Mouse (Mus musculus): ENCODE measurements around the gene Mgme1. TPM values are rescaled to one million over a fixed set of nuclear protein-coding genes. Genes with fewer than 3 reads are reported as not detected.
A peak's percentile ranks its signal among the peaks of the same experiment; 100 is the strongest.

Mgme1 gene
- 19.7 and 22.6 TPM in 2 replicates for polyA plus RNA-seq (2015; fragmentation: Nextera tagmentation; extraction: Ambion mirVana)

DNA sequence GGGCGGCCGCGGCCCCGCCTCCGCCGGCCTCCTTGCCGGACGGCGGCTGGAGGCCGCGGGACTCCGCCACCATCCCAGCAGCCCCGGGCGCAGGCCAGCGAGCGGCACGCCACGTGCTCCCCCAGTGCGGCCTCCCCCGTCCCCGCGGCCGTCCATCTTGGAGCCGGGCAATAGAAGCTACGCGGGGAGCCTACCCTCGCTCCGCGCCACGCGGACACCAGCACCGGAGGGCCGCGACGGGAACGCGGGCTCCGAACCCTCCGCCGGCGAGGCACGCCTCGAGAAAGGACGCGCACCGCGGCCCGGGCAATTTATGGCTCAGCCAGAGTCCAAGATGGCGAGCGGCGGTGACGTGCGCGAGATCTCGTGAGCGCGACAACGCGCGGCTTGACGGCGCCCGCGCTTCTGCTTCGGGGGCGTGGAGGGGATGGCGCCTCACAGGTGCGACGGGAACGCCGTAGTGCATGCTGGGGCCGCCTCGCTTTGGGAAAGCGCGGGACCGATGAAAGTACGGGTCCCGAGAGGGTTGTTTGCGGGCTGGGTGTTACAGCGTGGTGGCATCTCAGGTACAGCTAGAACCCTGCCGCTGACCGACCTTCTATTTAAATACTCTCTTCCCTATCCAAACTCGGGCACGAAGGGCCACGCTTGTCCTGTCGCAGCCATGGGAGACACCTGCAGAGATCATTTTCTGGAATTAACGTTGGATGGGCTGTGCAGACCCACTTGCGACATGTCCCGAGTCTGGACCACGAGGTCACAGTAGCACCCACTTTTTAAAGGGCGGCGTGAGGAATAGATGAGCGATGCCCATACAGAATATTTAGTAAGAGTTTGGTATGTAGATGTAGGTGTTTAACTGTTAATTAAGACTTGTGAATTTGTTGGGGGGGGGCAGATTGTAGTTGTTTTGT lies at the start of gene Mgme1, which contains the start of gene Snx5:
TSS of gene Mgme1 (plus strand) at position 157 of the 914 bp plus-strand sequence.
TSS of gene Snx5 (minus strand) at position 400 of the 914 bp plus-strand sequence.
- under 1% methylated on average over 91 of the region's 93 CpGs for whole genome bisulfite sequencing
- Histone ChIP-seq H3K9ac (peak within 1 kb of the TSS; percentile 97), H3K9me3 (no peaks in the 10 kb centered on the region), H3K4me3 (peak within 1 kb of the TSS; percentile 77), H3K4me1 (peaks cover 50% of the 10 kb centered on the region), H3K27ac (peak within 1 kb of the TSS; percentile 96), H3K4me2 (replicated peaks) (peak within 1 kb of the TSS; percentile 75), H3K36me3 (peaks cover 16% of the 10 kb centered on the region; the same call in 1 of the 2 replicates), H3K27me3 (no peaks in the 10 kb centered on the region)
- ATAC-seq (ENCODE audit: low FRiP score, low read depth): peak; percentile 97

DNA sequence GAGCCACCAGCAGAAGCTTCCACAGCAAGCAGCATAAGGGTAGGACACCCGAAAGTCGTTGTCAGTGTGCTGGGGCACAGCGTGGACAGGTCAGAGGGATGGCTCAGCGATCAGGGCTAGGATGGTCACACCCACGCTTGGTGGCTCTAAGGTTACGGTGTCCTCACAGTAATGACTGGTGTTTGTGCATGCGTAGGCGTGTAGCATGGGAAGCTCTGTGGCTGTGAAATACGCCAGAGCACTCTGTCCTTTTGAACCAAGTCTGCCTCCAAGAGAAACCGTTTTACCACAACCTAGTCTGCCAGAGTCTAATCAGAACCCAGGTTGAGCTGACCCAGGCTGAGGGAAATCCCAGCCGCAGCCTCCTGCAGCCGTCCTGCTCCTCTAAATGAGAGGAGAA lies 46.1 kb upstream of the Mgme1 start:
- H3K9ac ChIP-seq: no peak overlapping the region
- H3K27me3 ChIP-seq: no peaks in the 10 kb centered on the region
- peaks cover 9% of the 10 kb centered on the region for H3K4me1 ChIP-seq
- 45% methylated on average over 12 of the region's 12 CpGs for WGBS
- peaks cover 6% of the 10 kb centered on the region; the same call in 1 of the 2 replicates for H3K9me3 ChIP-seq
- peak overlapping the region; percentile 31 for H3K4me2 ChIP-seq (replicated peaks)
- 0 out of 2 replicates have a peak overlapping the region, but pooled peaks have one; percentile 28 for H3K27ac ChIP-seq
- no peak overlapping the region for H3K4me3 ChIP-seq
- ATAC-seq (ENCODE audit: low FRiP score, low read depth): no peak
- H3K36me3 ChIP-seq: no peaks in the 10 kb centered on the region

DNA sequence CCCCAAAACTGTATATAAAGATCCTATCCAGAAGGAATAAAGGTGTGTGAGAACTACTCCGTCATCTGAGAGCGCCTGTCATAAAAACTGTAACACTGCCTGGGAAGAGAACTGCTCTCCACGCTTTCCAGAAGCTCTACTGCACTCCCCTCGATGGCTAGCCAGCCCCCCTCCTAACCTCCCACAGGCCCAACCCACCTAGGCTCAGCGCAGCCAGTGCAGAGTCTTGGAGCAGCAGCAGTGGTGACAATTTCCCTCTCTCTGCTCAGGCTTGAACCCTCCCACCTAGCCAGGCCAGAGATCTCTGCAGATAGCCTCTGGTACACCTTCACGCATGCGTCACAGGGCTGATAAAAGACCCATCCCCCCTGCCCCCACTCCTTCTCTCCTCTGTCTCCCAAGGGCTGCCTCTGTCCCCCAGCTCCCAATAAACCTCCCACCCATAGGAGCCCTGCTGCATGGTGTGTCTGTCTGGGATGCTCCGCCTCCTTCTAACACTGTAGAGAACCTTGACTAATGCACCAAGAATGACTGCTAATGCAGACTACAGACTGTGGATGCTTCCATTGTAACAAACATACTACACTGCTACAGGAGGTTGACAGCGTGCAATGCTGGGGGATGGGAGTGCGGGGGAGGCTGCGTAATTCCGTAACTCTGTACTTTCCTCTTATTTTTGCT lies 43.4 kb upstream of the Mgme1 start:
- H3K4me3 ChIP-seq: no peak overlapping the region
- no peaks in the 10 kb centered on the region for H3K27me3 ChIP-seq
- no peak overlapping the region for H3K4me2 ChIP-seq (replicated peaks)
- H3K9ac ChIP-seq: no peak overlapping the region
- 81% methylated on average over 12 of the region's 12 CpGs for WGBS
- no peak overlapping the region for H3K27ac ChIP-seq
- H3K36me3 ChIP-seq: no peaks in the 10 kb centered on the region
- ATAC-seq (ENCODE audit: low FRiP score, low read depth): no peak
- peaks cover 4% of the 10 kb centered on the region; the same call in 1 of the 2 replicates for H3K9me3 ChIP-seq
- H3K4me1 ChIP-seq: peaks cover 11% of the 10 kb centered on the region

DNA sequence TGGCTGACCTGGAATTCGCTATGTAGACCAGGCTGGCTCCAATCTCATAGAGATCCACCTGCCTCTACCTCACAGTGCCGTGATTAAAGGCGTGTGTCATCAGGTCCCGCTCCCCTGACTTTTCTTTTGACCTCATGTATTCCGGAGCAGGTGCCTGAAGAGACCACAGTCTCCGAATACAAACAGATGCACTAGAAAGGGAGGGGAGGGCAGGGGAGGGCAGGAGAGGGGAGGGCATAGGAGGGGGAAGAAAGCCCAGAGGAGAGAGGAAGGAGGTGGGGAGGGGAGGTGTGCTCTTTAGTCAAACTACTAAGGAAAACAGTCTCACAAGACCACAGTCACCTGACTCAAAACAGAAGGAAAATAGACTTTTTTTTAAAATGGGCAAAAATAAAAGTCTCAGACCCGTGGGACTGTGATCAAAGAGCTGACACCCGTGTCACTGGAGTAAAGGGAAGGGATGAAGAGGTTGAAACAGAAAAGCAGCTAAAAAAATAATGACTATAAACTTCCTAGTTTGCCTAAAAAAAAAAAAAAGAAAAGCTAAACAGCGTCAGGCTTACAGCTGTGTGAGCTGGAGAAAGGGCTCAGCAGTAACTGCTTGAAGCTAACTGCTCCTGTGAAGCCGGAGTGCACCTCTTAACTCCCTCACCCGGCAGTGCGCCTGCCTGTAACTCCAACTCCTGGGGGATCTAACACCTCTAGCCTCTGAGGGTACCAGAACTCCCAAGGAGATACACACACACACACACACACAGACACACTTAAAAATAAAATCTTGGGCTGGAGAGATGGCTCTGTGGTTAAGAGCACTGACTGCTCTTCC lies 41.7 kb upstream of the Mgme1 start:
- H3K9me3 ChIP-seq: peaks cover 4% of the 10 kb centered on the region; the same call in 1 of the 2 replicates
- 68% methylated on average over 12 of the region's 12 CpGs for WGBS
- no peak for ATAC-seq (ENCODE audit: low FRiP score, low read depth)

DNA sequence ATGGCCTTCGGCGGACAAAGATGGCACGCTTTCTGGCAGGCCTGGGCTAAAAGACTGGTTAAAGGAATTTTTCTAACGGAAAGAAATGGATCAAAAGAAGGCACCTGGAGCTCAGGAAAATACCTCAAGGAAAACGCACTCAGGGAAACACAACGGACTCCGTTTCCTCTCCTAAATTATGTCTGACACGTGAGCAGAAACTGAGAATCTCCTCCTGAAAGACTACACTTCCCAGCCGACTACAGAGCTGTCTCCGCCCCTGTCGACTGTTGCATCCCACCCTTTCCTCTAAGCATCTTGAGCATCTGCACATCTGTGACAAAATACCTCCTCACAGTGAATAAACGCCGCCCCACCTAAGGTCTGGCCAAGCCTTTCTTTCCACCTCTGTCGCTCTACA lies 40.8 kb upstream of the Mgme1 start:
- Histone ChIP-seq H3K9ac (no peak overlapping the region), H3K9me3 (peaks cover 4% of the 10 kb centered on the region; the same call in 1 of the 2 replicates), H3K36me3 (no peaks in the 10 kb centered on the region), H3K4me3 (no peak overlapping the region), H3K4me1 (peaks cover 4% of the 10 kb centered on the region), H3K27ac (no peak overlapping the region), H3K27me3 (no peaks in the 10 kb centered on the region), H3K4me2 (replicated peaks) (no peak overlapping the region)
- WGBS: 80% methylated on average over 14 of the region's 14 CpGs
- no peak for ATAC-seq (ENCODE audit: low FRiP score, low read depth)

More for the DNA sequence above, 41.7 kb upstream of the Mgme1 start:
- H3K4me1 ChIP-seq: peaks cover 11% of the 10 kb centered on the region
- H3K36me3 ChIP-seq: no peaks in the 10 kb centered on the region
- no peaks in the 10 kb centered on the region for H3K27me3 ChIP-seq
- H3K27ac ChIP-seq: no peak overlapping the region
- H3K9ac ChIP-seq: no peak overlapping the region
- no peak overlapping the region for H3K4me2 ChIP-seq (replicated peaks)
- no peak overlapping the region for H3K4me3 ChIP-seq

DNA sequence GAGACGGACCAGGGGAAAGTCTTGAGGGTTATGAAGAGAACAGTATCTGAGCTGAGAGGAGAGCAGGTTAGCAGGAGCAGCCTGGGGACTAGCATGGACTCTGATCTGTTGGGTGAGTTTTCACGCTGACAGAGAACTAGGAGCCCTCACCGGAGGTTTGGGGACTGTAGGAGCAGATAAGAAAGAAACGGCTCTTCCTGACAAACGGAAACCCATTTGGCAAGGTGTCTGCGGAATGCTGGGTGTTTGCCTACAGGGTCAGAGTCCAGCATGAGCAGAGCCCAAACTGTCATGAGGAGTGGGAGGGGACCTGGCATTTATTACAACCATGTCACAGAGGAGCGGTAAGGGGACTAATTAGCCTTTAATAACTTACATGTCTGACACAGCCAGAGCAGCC lies 40.0 kb upstream of the Mgme1 start:
- H3K27me3 ChIP-seq: no peaks in the 10 kb centered on the region
- 39% methylated on average over 7 of the region's 7 CpGs for WGBS

DNA sequence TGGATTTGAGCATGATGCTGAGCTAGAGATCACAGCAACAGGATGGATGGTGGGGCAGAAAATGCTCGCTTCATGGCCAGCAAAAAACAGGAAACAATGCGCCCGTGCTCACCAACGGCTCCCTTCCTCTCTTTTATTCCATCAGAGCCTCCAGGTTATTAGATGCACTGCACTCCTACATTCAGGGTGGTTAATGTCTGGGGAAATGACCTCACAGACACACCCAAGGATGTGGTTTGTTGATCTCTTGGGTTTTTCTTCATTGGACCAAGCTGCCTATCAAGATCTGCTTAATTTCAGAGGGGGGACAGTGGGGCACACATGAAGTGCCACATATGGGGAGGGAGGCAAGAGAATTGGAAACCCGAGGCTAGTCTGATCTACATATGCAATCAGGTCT lies 39.3 kb upstream of the Mgme1 start:
- H3K27me3 ChIP-seq: no peaks in the 10 kb centered on the region
- ATAC-seq (ENCODE audit: low FRiP score, low read depth): no peak
- no peak overlapping the region for H3K27ac ChIP-seq
- H3K9me3 ChIP-seq: peaks cover 4% of the 10 kb centered on the region; the same call in 1 of the 2 replicates
- no peak overlapping the region for H3K4me3 ChIP-seq
- H3K9ac ChIP-seq: no peak overlapping the region
- 67% methylated on average over 5 of the region's 5 CpGs for WGBS
- peaks cover 7% of the 10 kb centered on the region; the same call in 1 of the 2 replicates for H3K4me1 ChIP-seq
- H3K4me2 ChIP-seq (replicated peaks): no peak overlapping the region
- no peaks in the 10 kb centered on the region for H3K36me3 ChIP-seq

More for the DNA sequence above, 40.0 kb upstream of the Mgme1 start:
- Histone ChIP-seq H3K4me1 (0 out of 2 replicates have a peak, but pooled peaks cover 3% of the 10 kb centered on the region), H3K4me3 (no peak overlapping the region), H3K36me3 (no peaks in the 10 kb centered on the region), H3K9me3 (peaks cover 4% of the 10 kb centered on the region; the same call in 1 of the 2 replicates), H3K27ac (no peak overlapping the region), H3K9ac (no peak overlapping the region), H3K4me2 (replicated peaks) (no peak overlapping the region)
- no peak for ATAC-seq (ENCODE audit: low FRiP score, low read depth)

DNA sequence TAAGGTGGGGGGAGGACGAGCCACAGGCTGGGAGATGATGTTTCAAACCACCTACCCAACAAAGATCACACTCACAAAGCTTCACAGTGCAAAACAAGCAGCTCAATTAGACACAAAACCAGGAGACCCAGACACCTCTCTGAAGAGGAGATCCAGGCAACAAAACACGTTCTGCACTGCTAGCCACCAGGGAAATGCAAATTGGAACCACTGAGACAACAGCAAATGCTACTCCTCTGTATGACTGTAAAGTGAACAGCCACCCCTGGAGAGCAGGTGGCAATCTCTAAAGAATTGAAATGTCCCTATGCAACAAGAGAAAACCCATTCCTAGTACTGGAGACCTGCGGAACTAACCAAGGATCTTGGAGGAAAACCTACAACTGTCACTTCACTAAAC lies 36.9 kb upstream of the Mgme1 start:
- WGBS: 70% methylated on average over 3 of the region's 3 CpGs
- Histone ChIP-seq H3K4me1 (peaks cover 20% of the 10 kb centered on the region), H3K36me3 (no peaks in the 10 kb centered on the region), H3K27me3 (no peaks in the 10 kb centered on the region), H3K4me2 (replicated peaks) (no peak overlapping the region), H3K4me3 (no peak overlapping the region), H3K27ac (no peak overlapping the region), H3K9ac (no peak overlapping the region), H3K9me3 (no peaks in the 10 kb centered on the region)
- no peak for ATAC-seq (ENCODE audit: low FRiP score, low read depth)

DNA sequence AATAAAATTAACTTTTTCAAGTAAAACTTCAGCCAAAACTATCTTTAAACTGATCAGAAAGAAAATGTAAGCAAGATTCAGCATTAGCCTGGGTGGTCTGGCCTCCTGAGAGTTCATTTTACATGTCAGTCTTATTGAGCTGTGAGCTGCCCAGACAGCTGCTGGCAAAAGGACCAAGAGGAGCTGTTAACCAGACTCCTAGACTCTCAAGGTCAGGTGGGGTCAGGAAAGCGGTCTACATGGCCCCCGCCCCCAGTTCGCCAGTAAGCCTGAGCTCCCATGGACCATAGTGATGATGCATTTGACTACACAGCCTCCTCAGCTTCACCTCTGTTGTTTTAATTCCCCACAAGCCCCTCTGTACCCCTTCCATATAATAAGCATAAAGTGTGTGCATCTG lies 34.7 kb upstream of the Mgme1 start:
- 20% methylated on average over 3 of the region's 3 CpGs for WGBS
- Histone ChIP-seq H3K36me3 (no peaks in the 10 kb centered on the region), H3K4me1 (peaks cover 35% of the 10 kb centered on the region), H3K27me3 (no peaks in the 10 kb centered on the region), H3K4me2 (replicated peaks) (no peak overlapping the region), H3K9ac (no peak overlapping the region), H3K27ac (no peak overlapping the region), H3K9me3 (no peaks in the 10 kb centered on the region), H3K4me3 (no peak overlapping the region)
- peak; percentile 33; the same call in 1 of the 2 replicates for ATAC-seq (ENCODE audit: low FRiP score, low read depth)

DNA sequence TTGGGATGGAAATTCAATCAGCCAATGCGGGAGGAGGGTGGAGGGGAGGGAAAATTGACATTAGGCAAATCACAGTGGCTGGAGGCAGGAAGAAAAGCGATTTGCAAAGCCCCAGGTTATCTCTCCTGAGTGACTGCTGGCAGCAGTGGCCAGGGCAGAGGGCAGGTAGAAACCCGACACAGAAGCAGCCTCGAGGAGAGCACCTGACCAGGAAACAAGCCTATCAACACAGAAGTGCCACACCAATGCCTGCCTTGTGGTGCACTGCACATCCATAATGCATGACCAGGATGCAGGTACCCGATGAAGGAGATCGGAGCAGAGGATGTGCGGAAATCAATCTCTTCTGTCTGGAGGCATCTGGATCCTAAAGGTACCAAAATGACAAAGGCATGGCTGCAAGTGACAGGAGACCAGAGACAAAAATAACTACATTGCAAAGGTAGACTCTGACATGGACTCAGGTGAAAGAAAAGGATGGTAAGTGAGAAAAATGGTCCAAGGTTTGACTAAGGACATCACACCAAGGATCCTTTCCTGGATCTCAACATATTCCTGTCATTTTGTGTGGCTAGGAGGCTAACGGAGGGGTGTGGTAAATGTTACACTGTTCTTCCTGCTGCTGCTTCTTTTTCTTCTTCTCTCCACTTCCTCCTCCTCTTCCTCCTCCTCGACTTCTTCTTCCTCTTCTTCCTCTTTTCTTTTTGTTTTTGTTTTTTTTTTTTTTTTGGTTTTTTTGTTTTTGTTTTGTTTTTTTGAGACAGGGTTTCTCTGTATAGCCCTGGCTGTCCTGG lies 33.5 kb upstream of the Mgme1 start:
- Histone ChIP-seq H3K27me3 (no peaks in the 10 kb centered on the region), H3K9ac (no peak overlapping the region), H3K4me2 (replicated peaks) (no peak overlapping the region), H3K36me3 (no peaks in the 10 kb centered on the region), H3K9me3 (no peaks in the 10 kb centered on the region), H3K27ac (no peak overlapping the region), H3K4me3 (no peak overlapping the region), H3K4me1 (peaks cover 34% of the 10 kb centered on the region)
- WGBS: 62% methylated on average over 9 of the region's 9 CpGs
- ATAC-seq (ENCODE audit: low FRiP score, low read depth): no peak

DNA sequence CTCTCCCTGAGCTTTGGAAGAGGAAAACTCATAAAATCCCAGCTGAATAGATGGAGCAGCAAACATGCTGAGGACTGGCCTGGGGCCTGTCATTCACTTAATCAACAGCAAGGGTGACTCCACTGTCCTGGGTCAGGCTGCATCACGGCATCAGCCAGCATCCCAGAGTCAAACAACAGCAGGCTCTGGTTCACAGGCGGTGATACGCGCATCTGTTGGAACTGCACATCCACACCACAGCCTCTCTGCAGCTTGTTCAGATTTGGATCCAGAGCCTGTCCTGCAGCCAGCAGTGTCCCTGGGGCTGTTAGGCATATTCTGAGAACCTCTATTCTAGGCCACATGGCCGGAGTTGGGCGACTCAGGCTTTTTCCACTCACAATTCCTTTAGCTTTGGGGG lies 32.1 kb upstream of the Mgme1 start:
- H3K9me3 ChIP-seq: no peaks in the 10 kb centered on the region
- no peaks in the 10 kb centered on the region for H3K27me3 ChIP-seq
- H3K36me3 ChIP-seq: no peaks in the 10 kb centered on the region
- 74% methylated on average over 6 of the region's 6 CpGs for WGBS
- no peak overlapping the region for H3K9ac ChIP-seq
- no peak overlapping the region; the same call in 1 of the 2 replicates for H3K27ac ChIP-seq
- H3K4me1 ChIP-seq: peaks cover 34% of the 10 kb centered on the region
- ATAC-seq (ENCODE audit: low FRiP score, low read depth): no peak
- no peak overlapping the region for H3K4me3 ChIP-seq
- H3K4me2 ChIP-seq (replicated peaks): no peak overlapping the region
